Mouse (Mus musculus): ENCODE measurements around the gene Anapc5.
A peak's percentile ranks its signal among the peaks of the same experiment; 100 is the strongest.

Gene Anapc5

DNA sequence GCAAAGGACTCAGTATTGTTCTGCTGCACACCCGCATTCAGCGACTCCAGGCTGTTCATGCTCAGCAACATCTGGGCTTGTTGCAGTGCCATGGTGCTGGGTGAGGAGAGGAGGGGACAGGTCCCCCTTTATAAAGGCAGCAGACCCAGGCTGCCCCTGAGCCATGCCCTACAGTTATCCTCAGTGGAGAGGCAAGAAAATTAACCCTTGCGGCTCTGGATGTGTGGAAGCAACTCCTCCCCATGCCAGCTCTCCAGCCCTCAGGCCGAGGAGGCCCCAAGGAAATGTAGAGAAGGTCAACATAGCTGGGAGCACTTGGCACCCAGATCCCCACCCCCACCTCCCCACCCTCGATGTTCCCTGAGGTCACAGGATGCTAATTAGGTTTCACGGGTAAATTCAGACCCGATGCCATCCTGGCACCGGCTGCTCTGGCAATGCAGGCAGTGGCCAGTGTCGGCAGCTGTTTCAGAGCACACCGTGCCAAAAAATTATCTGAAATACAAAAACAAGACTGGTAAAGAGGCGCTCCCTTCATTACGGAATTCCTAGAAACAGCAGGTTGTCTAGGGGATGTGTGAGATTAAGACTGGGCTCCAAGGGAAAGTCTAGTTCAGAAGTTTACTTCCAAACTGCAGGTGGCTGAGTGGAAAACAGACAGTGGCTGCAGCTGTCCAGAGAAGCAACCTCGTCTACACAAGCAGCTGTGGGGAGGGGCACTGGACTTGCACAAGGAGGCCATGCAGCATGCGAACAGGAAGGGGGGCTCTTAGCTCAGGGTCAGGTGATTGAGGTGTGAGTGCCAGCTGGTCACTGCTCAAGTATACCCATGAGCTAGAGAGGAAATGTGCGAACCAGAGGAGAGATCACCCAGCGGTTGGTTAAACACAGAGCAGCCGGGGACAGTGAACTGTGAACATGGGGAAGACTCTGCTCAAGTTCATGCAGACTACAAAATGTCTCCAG is 21.5 kb downstream of the Anapc5 start:
- peak; percentile 65 for DNase-seq (ENCODE audit: low read depth, low spot score)

DNA sequence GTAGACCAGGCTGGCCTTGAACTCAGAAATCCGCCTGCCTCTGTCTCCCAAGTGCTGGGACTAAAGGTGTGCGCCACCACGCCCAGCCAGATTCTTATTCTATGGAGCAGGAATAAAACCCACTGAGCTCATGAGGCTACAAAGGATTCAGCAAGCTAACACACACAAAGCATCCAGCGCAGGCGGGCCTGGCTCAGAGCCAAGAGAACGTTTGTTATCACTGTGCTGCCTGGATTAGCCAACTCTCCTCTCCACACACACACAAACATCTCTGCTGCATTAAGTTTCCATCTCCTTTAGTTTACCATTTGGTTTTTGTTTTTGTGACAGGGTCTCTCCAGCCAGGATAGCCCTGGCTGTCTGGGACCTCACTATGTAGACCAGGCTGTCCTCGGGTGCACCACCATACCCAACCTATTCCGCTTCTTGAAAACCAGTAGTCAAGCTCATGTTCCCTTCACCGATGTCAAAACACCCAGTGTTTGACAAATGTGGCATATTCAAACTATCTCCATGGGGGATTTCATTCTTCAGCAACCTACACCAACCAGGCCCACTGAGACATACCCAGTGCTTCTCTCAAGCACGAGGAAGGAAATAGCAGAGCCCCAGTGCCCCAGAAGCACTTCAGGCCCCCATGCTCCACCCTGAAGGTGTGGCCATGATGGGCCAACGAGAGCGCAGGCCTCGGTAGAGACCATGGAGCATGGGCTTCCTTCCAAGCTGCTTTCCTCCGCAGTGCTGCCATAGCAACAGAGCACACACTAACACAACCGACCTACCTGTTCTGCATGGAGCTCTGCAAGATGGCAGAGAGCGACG is 22.4 kb downstream of the Anapc5 start:
- DNase-seq (ENCODE audit: low read depth, low spot score): peak; percentile 92

DNA sequence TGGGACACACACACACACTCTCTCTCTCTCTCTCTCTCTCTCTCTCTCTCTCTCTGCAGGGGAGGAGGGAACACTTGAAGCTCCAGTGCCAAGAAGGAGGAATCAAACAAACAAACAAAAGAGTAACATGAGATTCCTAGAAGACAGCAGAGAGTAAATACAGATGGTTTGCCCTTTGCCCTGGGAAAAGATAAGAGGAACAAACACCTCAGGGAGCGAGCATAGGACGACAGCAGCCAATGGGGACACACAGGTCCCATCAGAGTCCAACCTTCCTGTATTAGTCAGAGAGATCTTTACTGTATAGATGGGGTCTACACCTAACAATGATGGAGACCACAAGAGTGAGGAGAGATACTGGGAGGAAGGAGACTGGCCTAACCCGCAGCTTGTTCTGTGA is 23.3 kb downstream of the Anapc5 start:
- DNase-seq (ENCODE audit: low read depth, low spot score): no peak

DNA sequence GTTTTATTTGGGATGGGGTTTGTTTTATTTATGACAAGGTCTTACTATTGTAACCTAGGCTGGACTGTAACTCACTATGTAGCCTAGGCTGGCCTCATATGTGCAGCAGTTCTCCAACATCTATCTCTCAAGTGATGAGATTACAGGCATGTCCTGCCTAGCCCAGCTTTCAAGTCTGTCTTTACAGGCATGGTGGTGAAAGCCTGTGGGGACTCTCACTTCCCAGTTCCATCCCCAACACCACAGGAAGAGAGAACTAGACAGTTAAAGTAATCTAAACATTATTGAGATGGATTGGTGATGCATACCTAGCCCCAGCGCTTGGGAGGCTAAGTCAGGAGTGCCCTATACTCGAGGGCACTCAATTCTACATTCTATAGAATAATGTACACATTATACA is 32.4 kb downstream of the Anapc5 start:
- no peak for DNase-seq (ENCODE audit: low read depth, low spot score)

DNA sequence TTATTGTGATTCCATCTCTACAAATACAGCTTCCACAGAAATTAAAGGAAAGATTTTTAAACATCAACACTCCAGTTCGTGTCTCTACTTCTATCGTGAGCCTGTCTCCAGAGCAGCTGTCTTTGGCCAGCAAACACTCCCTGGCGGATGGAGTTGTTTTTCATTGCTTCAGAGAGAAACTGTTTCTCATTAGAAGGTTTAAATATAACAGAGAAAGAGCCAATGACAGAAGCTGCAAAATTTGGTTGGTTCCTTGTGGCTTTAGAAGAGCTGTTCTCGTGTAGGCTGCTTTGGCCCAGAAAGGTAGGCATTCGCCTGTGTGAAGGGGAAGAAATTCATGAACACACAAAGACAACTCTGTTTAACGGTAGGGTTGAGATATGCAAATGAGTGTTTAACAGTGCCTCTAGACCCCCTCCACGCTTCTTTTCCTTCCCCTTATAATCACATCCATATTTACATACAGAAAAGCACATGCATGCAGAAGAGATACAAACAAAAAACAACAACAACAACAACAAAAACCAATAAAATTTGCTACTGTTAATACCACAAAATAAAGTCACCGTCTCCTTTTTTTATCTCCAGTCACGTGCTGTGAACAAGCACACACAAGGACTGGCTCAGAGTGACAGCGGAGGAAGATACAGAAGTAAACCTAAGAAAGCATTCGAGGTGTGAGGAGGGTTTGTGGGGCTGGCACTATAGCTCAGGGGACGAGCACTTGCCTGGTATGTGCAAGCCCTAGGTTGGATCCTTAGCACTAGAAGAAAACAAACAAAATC is 34.9 kb downstream of the Anapc5 start:
- peak; percentile 85 for DNase-seq (ENCODE audit: low read depth, low spot score)

DNA sequence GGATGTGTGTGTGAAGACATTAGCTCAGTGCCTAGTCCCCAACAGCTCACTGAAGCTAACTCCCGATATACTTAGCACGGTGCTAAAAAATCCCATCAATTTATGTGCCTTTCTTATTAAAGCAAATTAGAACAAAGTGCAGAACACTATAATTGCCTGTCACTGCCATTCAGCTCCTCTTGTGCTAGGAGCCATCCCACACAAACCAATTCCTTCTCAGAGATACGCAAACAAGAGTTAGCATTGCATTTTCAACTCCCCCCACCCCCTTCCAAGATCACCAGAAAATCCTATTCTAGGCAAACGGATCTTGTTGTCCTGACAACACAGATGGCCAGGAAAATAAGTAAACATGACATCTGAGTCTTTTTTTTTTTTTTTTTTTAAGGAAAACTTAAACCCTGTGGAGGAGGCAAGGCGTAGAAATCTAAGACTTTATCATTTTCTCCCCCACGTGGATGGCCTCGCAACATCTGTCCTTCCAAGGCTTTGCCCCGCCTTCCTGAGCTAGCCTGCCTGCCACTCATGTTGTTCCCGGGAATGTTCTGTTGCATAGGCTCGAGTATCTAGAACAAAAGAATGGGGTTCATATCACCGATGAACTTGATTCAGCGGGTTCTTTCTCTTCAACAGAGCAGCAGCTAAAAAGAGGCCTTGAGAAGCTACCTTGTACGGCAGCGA is 37.3 kb downstream of the Anapc5 start:
- DNase-seq (ENCODE audit: low read depth, low spot score): peak; percentile 84

DNA sequence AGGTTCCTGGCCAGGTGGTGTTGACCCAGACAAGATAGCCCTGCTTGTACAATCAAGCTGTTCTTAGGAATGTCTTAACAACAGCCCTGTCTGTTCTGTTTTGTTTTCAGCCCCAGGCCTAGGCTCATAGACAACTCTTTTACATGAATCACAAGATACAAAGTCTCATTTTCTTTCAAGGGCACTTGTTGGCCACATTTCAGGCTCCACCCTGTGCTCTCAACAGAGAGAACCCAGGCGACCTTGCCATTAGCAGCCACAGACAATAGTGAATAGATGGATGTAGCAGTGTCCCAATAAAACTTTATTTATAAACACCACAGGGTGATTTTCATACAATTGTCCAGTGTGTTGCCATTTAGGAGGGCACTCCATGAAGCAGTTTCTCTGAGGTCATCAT is 39.1 kb downstream of the Anapc5 start:
- DNase-seq (ENCODE audit: low read depth, low spot score): no peak

DNA sequence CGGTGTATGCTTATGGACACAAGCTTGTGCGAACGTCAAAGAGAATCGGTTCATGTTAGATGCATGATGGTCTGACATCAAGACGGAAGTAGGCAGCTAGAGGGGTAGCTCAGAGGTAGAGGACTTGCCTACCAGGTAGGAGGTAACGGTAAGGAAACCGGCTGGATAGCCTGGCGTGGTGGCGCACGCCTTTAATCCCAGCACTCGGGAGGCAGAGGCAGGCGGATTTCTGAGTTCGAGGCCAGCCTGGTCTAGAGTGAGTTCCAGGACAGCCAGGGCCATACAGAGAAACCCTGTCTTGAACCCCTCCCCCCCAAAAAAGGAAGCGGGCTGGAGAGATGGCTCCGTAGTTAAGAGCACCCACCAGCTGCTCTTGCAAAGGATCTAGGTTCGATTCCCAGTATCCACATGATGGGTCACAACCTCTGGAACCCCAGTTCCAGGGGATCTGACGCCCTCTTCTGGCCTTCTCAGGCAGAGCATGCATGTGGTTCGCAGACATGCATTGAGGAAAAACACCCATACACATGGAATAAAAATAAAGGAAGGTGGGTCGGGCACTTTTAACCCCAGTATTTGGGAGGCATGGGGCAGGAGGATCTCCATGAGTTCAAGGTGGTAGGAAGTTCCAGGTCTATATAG is 40.2 kb downstream of the Anapc5 start:
- DNase-seq (ENCODE audit: low read depth, low spot score): no peak

DNA sequence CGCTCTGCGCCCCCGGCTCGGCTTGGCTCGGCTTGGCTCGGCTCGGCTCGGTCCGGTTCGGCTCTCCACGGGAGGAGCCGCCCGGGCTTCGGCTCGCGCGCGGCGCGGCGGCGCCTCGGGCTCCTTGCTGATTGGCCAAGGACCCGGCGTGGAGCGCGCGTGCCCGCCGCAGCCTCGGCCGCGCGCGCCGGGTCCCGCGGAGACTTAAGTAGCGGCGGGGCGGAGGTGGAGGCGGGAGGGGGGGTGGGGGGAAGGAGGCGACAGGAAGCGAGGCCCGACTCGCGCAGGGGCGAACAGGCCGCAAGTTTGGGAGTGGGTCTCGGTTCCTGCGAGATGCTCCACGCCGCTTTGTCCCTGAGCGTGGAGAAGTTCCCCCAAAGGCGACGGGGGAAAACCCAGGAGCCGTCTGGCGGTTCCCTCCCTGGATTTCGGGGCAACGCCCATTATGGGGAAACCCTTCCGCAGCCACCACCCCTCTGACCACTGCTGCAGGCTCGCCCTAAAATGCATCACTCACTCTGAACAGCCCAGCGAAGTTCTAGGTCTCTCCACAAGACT is 41.8 kb downstream of the Anapc5 start, which contains the start of gene Camkk2:
Gene Camkk2 (minus strand): TSS at position 133 of the 558 bp plus-strand sequence.
- peak; percentile 96 for DNase-seq (ENCODE audit: low read depth, low spot score)

DNA sequence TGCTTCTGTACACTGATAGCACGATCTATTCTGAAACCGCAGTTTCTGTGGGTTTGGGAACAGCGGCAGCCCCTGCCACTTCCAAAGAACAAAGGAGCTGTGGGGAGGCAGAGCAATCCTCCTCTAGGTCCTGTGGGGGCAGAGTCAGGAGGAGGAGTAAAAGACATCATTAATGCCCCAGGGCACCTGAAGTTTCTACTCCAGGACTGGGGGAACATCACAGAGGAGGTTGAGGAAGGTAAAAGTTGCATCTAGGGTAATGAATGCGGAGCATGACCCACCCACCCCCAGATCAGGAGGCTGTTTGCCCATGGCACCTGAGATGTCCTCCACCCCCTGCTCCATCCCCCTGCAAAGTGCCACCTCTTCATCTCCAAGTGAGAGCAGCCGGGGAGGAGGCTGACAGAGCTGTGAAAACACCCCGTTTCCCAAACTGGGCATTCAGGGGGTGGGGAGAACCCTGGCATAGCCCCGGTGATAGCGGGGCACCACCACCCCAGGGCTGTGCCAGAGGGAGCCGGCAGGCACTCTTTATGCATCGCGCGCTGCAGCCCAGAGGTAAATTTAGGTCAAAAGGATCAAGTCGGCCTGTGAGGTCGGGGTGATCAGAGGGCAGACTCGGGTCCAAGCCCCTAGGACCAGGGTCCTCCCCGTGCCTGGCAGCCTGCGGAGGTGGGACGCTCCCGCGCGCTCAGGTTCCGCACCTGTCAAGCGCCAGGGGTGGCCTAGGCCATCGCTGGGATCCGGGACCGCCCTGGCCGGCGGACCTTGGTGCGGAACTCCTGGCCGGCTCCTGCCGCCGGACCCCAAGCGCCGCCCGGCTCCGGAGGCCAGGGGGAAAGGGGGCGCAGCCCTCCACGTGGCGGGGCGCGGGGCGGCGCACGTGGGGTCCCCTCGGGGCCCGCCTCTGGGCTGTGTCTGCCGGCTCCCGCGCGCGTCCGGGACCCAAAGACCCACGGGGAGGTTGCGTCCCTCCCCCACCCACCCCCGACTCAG is 42.6 kb downstream of the Anapc5 start:
- peak; percentile 74 for DNase-seq (ENCODE audit: low read depth, low spot score)

DNA sequence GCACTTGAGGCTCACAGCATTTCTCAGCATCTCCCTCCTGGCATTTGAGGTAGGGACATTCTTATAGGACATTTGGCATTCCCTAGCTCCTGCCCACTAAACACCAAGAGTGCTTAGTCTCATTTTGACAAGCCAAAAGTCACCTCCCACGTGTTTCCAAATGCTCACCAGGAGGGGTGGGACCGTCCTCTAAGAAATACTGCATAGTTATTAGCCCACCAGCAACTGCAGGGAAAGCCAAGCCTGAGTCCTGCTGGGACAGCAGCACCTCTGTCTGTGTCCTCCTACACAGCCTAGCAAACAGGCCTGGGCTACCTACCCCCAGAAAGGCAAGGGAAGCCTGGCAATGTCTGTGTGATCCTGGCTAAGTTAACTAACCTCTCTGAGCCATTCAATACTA is 43.8 kb downstream of the Anapc5 start:
- peak; percentile 83 for DNase-seq (ENCODE audit: low read depth, low spot score)

DNA sequence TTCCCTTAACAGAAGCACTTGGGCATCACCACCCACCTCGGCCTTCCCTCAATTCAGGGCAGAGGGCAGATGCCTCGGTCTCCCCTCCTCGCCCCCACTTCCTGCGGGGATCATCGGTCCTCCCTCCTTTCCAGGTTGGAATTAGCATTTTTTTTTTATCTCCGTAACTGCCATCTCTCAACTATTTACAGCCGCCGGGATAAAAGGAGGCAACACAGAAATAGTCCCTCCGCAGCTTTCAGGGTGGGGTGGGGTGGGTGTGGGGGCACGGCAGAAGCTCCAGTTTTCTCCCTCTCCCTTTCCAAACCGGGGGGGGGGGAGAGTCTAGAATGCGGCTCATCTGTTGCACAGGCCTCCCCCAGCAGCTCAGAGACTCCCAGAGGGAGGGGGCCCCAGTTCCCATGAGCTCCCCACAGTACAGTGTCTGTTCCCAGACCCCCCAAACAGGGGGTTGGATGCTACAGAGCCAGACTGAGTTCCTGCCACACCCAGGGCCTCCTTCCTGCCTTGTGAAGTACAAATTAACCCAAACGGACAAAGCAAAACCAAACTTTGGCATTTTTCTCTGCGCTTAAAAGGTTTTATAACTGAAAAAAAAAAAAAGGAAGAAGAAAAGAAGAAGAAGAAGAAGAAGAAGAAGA is 45.4 kb downstream of the Anapc5 start:
- peak; percentile 72 for DNase-seq (ENCODE audit: low read depth, low spot score)

DNA sequence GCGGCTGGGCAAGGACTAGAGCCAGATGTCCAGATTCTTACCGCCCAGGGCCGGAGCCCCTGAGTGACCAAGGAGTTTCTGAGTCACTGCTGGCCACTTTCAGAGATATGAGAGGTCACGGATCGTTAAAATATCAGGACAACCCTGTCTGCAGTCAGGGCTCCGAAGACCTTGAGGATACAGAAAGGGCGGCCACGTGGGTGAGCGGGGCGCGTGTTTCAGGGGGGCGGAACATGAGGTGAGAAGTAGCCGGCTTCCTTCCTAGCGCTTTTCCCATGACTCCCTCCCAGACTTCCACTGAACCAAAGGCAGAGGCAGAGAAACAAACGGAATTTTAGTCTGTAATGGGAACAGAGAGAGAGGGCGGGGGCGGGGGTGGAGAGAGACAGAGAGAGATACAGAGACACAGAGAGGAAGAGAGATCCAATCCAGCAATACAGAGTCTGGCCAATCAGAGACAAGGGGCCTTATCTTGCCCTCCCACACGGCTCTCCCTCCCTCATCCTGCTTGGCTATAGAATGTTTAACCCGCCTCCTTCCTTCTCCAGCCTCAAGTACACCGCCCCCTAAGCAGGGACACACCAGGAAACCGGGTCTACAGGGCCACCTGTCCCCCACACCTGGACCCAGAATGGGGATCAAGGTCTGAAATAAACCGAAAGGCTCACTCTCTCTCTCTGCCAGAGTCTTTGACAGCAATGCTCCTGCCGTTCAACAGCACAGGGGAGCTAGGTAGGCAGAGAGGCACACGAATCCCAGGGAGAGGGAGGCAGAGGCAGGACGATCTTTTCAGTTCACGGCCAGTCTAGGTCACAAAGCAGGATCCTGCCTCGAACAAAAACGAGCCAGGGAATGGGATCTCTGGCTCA is 46.2 kb downstream of the Anapc5 start:
- peak; percentile 93 for DNase-seq (ENCODE audit: low read depth, low spot score)

DNA sequence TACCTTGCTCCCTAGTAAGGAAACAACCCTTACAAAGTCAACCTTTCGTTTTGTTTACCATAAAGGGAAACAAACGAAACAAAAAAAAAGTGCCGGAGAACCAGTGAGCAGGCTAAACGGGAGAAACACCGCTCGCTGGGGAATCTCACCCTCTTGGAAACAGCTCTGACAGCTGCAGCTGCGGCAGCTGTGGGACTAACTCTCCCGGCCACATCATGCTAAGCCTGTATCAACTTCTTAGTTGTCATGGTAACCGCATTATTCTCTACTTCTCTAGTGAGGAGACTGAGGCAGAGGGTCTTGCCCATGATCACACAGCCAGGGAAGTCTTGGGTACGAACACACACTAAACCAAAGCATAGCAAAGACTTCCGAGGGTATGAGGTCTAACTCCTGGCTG is 47.4 kb downstream of the Anapc5 start:
- peak; percentile 52 for DNase-seq (ENCODE audit: low read depth, low spot score)

DNA sequence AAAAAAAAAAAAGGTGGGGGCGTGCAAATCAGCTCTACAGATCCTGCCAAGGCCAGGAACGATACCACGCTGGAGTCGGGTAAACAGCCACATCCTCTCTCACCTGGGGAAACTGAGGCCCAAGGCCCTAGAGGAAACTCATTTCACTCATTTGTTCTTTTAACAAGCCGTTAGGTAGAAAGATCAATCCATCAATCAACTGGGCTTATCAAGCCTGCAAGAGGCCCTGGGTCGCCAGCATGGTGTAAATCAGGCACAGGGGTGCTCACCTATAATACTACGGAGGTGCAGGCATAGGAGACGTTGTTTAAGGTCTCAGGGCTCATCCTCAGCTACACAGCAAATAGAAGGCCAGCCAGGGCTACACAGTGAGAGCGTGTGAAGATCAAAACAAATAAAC is 49.7 kb downstream of the Anapc5 start:
- no peak for DNase-seq (ENCODE audit: low read depth, low spot score)

DNA sequence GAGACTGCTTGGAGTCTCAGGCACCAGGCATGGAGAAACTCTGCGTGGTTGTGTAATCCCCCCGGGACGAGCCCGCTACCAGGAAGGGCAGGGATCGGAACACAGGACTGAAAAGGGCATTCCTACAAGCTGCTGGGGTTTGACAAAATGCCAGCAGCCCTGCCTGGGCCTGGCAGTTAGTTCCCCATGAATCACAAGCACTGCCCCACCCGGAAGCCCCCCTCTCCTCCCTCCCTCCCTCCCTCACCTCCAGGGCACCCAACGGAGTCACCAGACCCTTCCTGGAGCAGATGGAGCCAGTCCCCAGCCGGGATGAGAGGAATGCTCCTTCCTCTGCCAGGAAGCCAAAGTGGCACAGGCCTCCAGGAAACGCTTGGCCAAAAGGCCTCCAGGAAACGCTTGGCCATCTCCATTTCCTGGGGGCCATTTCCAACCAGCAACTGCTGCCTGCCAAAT is 50.3 kb downstream of the Anapc5 start:
- peak; percentile 99 for DNase-seq (ENCODE audit: low read depth, low spot score)

DNA sequence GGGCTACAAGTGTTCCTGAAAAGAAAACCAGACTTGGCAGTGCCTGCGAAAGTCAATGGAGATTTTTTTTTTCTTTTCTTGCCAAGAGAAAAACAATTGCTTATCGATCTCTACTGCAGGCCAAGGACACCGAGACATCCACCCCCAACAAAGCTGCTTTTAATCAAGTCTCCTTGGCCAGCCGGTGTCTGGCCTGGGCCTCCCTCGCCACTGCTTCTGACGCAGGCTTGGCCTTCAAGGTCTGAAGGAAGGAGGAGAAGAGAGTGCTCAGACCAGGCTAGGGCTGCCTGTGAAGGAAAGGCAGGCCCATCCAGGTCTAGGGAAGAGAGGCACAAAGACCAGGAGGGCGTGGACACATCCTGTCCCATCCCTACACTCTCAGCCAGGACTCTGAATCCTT is 50.8 kb downstream of the Anapc5 start:
- peak; percentile 45 for DNase-seq (ENCODE audit: low read depth, low spot score)

Data from brain, adult 2 months (tissue).